Mouse (Mus musculus): ENCODE results near the gene Zfp541.

Gene Zfp541

GRCm38 (mm10) chr7:16083361-16083760 lies 21.7 kb downstream of the Zfp541 start:
- no peak for DNase-seq

GRCm38 (mm10) chr7:16087587-16087986 lies 26.0 kb downstream of the Zfp541 start:
- DNase-seq: no peak

- no peak for DNase-seq
Observed at GRCm38 (mm10) chr7:16094592-16094991, 33.0 kb downstream of the Zfp541 start.

GRCm38 (mm10) chr7:16098021-16099017 lies 36.7 kb downstream of the Zfp541 start, which contains the start of gene Napa:
TSS of gene Napa (plus strand) at chr7:16098458.
- DNase-seq: peak; percentile 99

GRCm38 (mm10) chr7:16099901-16100300 lies 38.3 kb downstream of the Zfp541 start:
- DNase-seq: no peak

- DNase-seq: no peak
Observed at GRCm38 (mm10) chr7:16101081-16101480, 39.5 kb downstream of the Zfp541 start.

GRCm38 (mm10) chr7:16101726-16102475 lies 40.3 kb downstream of the Zfp541 start:
- peak; percentile 61 for DNase-seq

GRCm38 (mm10) chr7:16102686-16103226 lies 41.1 kb downstream of the Zfp541 start:
- no peak for DNase-seq

GRCm38 (mm10) chr7:16103760-16104159 lies 42.1 kb downstream of the Zfp541 start:
- DNase-seq: peak; percentile 46

GRCm38 (mm10) chr7:16104611-16105388 lies 43.2 kb downstream of the Zfp541 start:
- DNase-seq: no peak

- DNase-seq: no peak
Observed at GRCm38 (mm10) chr7:16108886-16109542, 47.4 kb downstream of the Zfp541 start.

- no peak for DNase-seq
Observed at GRCm38 (mm10) chr7:16110158-16110557, 48.5 kb downstream of the Zfp541 start.

GRCm38 (mm10) chr7:16111284-16112090 lies 49.9 kb downstream of the Zfp541 start:
- no peak for DNase-seq

- DNase-seq: no peak
Observed at GRCm38 (mm10) chr7:16116418-16116817, 54.8 kb downstream of the Zfp541 start.

GRCm38 (mm10) chr7:16117100-16117499 lies 55.5 kb downstream of the Zfp541 start:
- DNase-seq: no peak

- peak; percentile 94 for DNase-seq
Observed at GRCm38 (mm10) chr7:16119569-16120261, 58.1 kb downstream of the Zfp541 start, which contains the start of gene Kptn. TSS of gene Kptn (plus strand) at chr7:16119895.

- no peak for DNase-seq
Observed at GRCm38 (mm10) chr7:16120262-16120600, 58.6 kb downstream of the Zfp541 start.

GRCm38 (mm10) chr7:16125829-16126228 lies 64.2 kb downstream of the Zfp541 start:
- DNase-seq: no peak

- no peak for DNase-seq
Observed at GRCm38 (mm10) chr7:16128344-16128743, 66.7 kb downstream of the Zfp541 start.

- no peak for DNase-seq
Observed at GRCm38 (mm10) chr7:16128899-16129298, 67.3 kb downstream of the Zfp541 start.

Measured in lung, postnatal 10 days (tissue).